22 mouse cellular contexts compared by ENCODE assay signal in genomic region chr11:78678761-78679160, GRCm38 (mm10).
"Had no signal": no experiment of that assay in that cellular context is flagged by ENCODE, and none has a peak within 500 bp of the region (broad histone marks: within the 10 kb centered on the region; RNA-seq: fewer than 3 reads in every experiment).

No protein-coding gene starts in this region.

- H3K4me1 ChIP-seq: limb, embryonic 12.5 days; limb, embryonic 15.5 days; midbrain, embryonic 10.5 days; midbrain, embryonic 13.5 days; neural tube, embryonic 12.5 days; neural tube, embryonic 15.5 days had no signal

- ATAC-seq: liver, postnatal 0 days; midbrain, embryonic 13.5 days had no signal

- H3K9ac ChIP-seq: limb, embryonic 12.5 days; limb, embryonic 15.5 days; liver, embryonic 14.5 days; liver, postnatal 0 days; lung, embryonic 14.5 days; midbrain, embryonic 13.5 days; neural tube, embryonic 12.5 days; neural tube, embryonic 15.5 days had no signal

- H3K27ac ChIP-seq: kidney, postnatal 0 days; limb, embryonic 12.5 days; limb, embryonic 15.5 days; liver, embryonic 14.5 days; macrophage; midbrain, embryonic 10.5 days; midbrain, embryonic 13.5 days; neural tube, embryonic 12.5 days; neural tube, embryonic 15.5 days had no signal

- H3K9me3 ChIP-seq: limb, embryonic 12.5 days; limb, embryonic 15.5 days; megakaryocyte, embryonic 14.5 days; midbrain, embryonic 10.5 days; midbrain, embryonic 13.5 days; neural tube, embryonic 12.5 days; neural tube, embryonic 15.5 days had no signal

- H3K27me3 ChIP-seq: limb, embryonic 12.5 days; limb, embryonic 15.5 days; megakaryocyte, embryonic 14.5 days; midbrain, embryonic 13.5 days; neural tube, embryonic 12.5 days; neural tube, embryonic 15.5 days had no signal

- DNase-seq: kidney, adult 2 months; kidney, postnatal 25 days; left cerebral cortex, postnatal 4 days; liver, postnatal 0 days; lung, embryonic 14.5 days; right cerebral cortex, adult 18-20 months; right cerebral cortex, postnatal 14 days; right cerebral cortex, postnatal 4 days; spleen, adult 18-20 months; thymus, adult 2 months; thymus, postnatal 4 days had no signal

- H3K4me3 ChIP-seq: limb, embryonic 12.5 days; limb, embryonic 15.5 days; megakaryocyte, embryonic 14.5 days; midbrain, embryonic 10.5 days; midbrain, embryonic 13.5 days; neural tube, embryonic 12.5 days; neural tube, embryonic 15.5 days had no signal

- H3K4me2 ChIP-seq: limb, embryonic 12.5 days; limb, embryonic 15.5 days; liver, embryonic 11.5 days; lung, embryonic 14.5 days; midbrain, embryonic 13.5 days; neural tube, embryonic 12.5 days; neural tube, embryonic 15.5 days had no signal
